Mouse (Mus musculus) midbrain, embryonic 16.5 days (tissue): ENCODE results near the gene Serpinb9b. TPM values are rescaled to one million over a fixed set of nuclear protein-coding genes. Genes with fewer than 3 reads are reported as not detected.
A peak's percentile ranks its signal among the peaks of the same experiment; 100 is the strongest.

Source experiments
- ATAC-seq: fragments of 200-750 bp; cut with Nextera tagmentation; 2 replicates; pipeline ENCODE4 v1.8.0; 2017; ENCODE audit warnings: moderate TSS enrichment
- H3K27ac ChIP-seq: fragments of 300-500 bp; sonication (generic); 2 replicates; pipeline ENCODE4 v1.5.1; 2014; ENCODE audit warnings: mild to moderate bottlenecking, low read length, mixed read lengths
- H3K27me3 ChIP-seq: fragments of 300-500 bp; sonication (generic); 2 replicates; pipeline ENCODE4 v1.6.1; 2014; ENCODE audit warnings: low read depth, low read length, mixed read lengths; ENCODE audit not compliant: control insufficient read depth, insufficient read depth
- H3K36me3 ChIP-seq: fragments of 300-500 bp; sonication (generic); 2 replicates; pipeline ENCODE4 v1.6.1; 2014; ENCODE audit warnings: mild to moderate bottlenecking, low read length, moderate library complexity, mixed read lengths; ENCODE audit not compliant: control insufficient read depth, insufficient read depth
- H3K4me1 ChIP-seq: fragments of 300-500 bp; sonication (generic); 2 replicates; pipeline ENCODE4 v1.6.1; 2014; ENCODE audit warnings: mild to moderate bottlenecking, low read length, mixed read lengths; ENCODE audit not compliant: control insufficient read depth, insufficient read depth
- H3K4me2 ChIP-seq: fragments of 300-500 bp; sonication (generic); 2 replicates; pipeline ENCODE4 v1.6.1; 2014; ENCODE audit warnings: mild to moderate bottlenecking, low read length, mixed read lengths
- H3K4me3 ChIP-seq: fragments of 300-500 bp; sonication (generic); 2 replicates; pipeline ENCODE4 v1.5.1; 2014; ENCODE audit warnings: low read depth, mild to moderate bottlenecking, low read length, moderate library complexity, mixed read lengths
- H3K9ac ChIP-seq: fragments of 300-500 bp; sonication (generic); 2 replicates; pipeline ENCODE4 v1.6.1; 2014; ENCODE audit warnings: low read depth, low read length, mixed read lengths
- H3K9me3 ChIP-seq: fragments of 300-500 bp; sonication (generic); replicated peaks from 2 replicates; pipeline ENCODE4 v1.6.1; 2014; ENCODE audit warnings: mild to moderate bottlenecking, low read length, mixed read lengths; ENCODE audit not compliant: control insufficient read depth, poor library complexity, severe bottlenecking
- WGBS: fragments of 180-500 bp; shearing (Covaris S2); extraction: QIAGEN DNeasy Blood & Tissue Kit; methylation state at CpG from one replicate; pipeline ENCODE4 v1.1.7; 2014; 5-methylcytosine and 5-hydroxymethylcytosine counted together
- polyA plus RNA-seq: library from polyadenylated mRNA; unstranded; fragments of >200 nt; fragmentation: Nextera tagmentation; extraction: Ambion mirVana; gene quantifications from 2 replicates; pipeline ENCODE4 v1.2.1, GENCODE M21; 2015

The Serpinb9b gene
- polyA plus RNA-seq, 1 experiment from 2014 or later: 0.13 TPM

DNA sequence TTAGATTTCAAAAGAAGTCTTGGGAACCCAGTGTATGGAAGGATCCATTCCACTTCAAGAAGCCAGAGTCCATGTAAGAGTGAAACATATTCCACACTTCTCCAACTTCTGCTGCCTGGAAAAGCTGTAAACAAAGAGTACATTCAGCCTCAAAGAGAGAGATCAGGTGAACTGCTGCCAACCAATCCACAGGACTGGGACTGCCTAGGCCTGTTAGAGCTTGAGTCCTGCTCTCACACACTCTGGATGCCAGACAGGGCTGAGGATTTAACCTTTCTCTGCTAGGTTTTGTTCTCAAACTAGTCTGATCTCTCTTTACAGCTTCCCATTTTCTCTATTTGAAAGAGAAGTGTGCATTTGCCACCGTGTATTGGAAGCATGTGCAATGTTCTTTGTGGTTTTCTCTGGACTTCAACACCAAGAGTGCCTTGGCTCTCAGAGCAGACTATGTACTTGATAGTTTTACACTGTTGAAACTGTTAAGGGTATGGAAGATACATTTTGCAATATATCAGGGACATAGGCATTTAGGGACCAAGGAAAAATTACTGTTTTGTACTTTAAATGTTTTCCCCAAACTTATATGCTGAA, 40.3 kb downstream of the Serpinb9b start:
- no peak overlapping the region for H3K4me3 ChIP-seq
- no peaks in the 10 kb centered on the region for H3K36me3 ChIP-seq
- no peak overlapping the region for H3K9ac ChIP-seq
- H3K4me1 ChIP-seq: no peaks in the 10 kb centered on the region
- H3K9me3 ChIP-seq: no peaks in the 10 kb centered on the region
- no peak for ATAC-seq
- no peak overlapping the region for H3K4me2 ChIP-seq
- H3K27ac ChIP-seq: no peak overlapping the region
- H3K27me3 ChIP-seq: no peaks in the 10 kb centered on the region
- WGBS: 60% methylated on average over 1 of the region's 1 CpGs

DNA sequence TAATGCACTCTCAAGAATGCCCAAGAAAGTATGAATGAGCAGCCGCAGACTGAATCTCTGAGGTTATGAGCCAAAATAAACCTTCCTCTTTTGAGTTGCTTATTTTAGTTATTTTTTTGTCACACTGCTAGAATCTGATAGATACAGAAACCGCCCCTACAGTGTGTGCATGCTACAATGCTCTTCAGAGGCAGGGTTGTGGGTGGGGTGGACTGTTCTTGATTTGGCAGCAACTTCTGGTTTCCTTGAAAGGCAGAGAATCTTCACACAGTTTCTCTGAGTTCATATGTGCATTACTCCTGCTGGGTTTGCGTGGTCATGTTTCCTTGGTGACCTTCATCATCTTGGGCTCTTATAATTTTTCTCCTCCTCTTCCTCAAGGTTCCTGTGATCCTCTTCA, 40.9 kb downstream of the Serpinb9b start:
- Histone ChIP-seq H3K36me3 (no peaks in the 10 kb centered on the region), H3K9me3 (no peaks in the 10 kb centered on the region), H3K9ac (no peak overlapping the region), H3K4me3 (no peak overlapping the region), H3K4me1 (no peaks in the 10 kb centered on the region), H3K27me3 (no peaks in the 10 kb centered on the region), H3K27ac (no peak overlapping the region), H3K4me2 (no peak overlapping the region)
- WGBS: 90% methylated on average over 3 of the region's 3 CpGs
- no peak for ATAC-seq

DNA sequence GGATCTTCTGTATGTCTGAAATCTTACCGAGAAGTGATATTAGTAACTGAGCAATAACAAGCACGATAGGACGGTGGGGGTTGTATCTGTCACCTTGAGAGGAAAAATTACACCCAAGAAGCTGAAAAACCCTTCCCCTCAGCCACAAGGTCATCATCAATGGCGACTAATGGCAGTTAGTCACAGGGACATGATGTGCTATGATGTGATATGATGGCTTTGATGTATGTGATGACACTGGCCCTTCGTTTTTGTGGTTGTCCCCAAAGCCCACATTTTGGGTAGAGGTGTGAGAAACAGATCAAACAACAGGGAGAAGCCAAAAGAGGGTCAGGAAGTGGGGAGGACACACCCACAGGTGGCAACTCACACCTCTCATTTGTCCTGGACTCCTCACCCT, 44.6 kb downstream of the Serpinb9b start:
- Histone ChIP-seq H3K4me3 (no peak overlapping the region), H3K36me3 (no peaks in the 10 kb centered on the region), H3K4me1 (no peaks in the 10 kb centered on the region), H3K27ac (no peak overlapping the region), H3K9ac (no peak overlapping the region), H3K9me3 (no peaks in the 10 kb centered on the region), H3K27me3 (no peaks in the 10 kb centered on the region), H3K4me2 (no peak overlapping the region)
- 85% methylated on average over 5 of the region's 5 CpGs for WGBS
- no peak for ATAC-seq

DNA sequence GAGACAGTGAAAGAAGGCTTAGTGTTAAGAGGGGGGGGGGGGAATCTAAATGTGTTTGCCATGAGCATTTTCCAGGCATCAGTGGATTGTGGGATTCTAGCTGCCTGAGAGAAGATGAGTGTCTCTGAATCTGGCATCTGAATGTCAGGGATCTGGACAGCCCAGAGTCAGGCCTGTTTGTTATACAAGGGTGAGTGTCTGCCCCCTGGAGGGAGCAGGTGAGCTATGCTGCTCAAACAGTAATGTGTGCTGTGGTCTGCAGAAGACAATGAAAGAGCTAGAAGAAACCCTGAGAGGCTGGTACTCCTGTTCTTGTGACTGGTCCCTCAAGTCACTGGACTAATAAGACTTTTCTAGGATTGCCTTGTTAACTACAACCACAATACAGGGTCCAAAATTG, 46.8 kb downstream of the Serpinb9b start:
- Histone ChIP-seq H3K9me3 (no peaks in the 10 kb centered on the region), H3K9ac (no peak overlapping the region), H3K4me1 (no peaks in the 10 kb centered on the region), H3K36me3 (no peaks in the 10 kb centered on the region), H3K27ac (no peak overlapping the region), H3K4me2 (no peak overlapping the region), H3K4me3 (no peak overlapping the region), H3K27me3 (no peaks in the 10 kb centered on the region)
- 0 out of 2 replicates have a peak, but pooled peaks have one; percentile 68 for ATAC-seq

DNA sequence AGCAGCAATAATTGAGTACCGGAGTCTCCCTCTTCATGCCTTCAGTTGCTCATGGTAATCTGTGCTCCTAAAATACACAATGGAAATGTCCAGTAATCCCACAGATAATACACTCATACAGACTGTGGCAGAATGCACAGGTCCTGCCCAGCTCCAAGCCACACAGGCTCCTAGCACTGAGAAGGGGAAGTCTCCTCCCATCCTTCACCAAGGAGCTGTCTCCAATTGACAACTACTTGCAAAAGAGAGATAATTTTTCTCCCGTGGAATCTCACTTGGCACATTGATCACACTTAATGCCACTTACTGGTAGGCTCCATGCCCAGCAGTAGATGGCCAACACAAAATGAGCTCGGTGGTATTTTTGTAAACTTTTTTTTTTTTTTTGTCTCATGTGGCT, 49.0 kb downstream of the Serpinb9b start:
- Histone ChIP-seq H3K4me3 (no peak overlapping the region), H3K27me3 (no peaks in the 10 kb centered on the region), H3K4me1 (no peaks in the 10 kb centered on the region), H3K9me3 (no peaks in the 10 kb centered on the region), H3K4me2 (no peak overlapping the region), H3K36me3 (no peaks in the 10 kb centered on the region), H3K9ac (no peak overlapping the region), H3K27ac (no peak overlapping the region)
- WGBS: 74% methylated on average over 3 of the region's 3 CpGs
- no peak for ATAC-seq

DNA sequence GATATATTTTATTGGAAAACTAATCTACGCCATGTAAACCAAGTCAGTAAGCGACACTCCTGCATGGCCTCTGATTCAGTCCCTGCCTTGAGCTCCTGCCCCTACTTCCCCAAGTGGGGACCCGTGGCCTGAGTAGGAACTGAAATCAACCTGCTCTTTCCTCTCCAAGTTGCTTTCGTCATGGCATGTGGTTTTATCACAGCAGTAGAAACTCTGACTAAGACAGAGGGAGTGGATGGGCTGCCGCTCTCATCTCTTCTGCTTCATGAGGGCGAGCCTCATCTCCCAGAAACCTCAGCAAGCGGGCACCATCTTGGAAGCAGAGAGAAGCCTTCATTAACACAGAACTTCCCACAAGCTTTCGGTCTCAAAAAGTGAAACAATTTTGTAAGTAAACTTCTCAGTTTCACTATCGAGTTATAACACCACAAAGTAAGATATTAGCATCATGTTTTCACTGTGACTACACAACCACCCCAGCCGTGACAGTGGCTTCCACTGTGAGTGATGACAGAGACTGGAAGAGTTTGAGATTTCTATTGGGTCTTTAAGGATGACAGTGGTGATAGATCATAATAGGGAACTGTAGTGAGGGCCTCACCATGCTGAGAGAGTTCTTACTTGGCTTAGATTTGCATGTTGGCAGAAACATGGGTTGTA, 49.9 kb downstream of the Serpinb9b start:
- Histone ChIP-seq H3K4me1 (no peaks in the 10 kb centered on the region), H3K4me2 (no peak overlapping the region), H3K4me3 (no peak overlapping the region), H3K27ac (no peak overlapping the region), H3K9me3 (no peaks in the 10 kb centered on the region), H3K36me3 (no peaks in the 10 kb centered on the region), H3K9ac (no peak overlapping the region), H3K27me3 (no peaks in the 10 kb centered on the region)
- ATAC-seq: no peak
- 94% methylated on average over 10 of the region's 10 CpGs for WGBS

DNA sequence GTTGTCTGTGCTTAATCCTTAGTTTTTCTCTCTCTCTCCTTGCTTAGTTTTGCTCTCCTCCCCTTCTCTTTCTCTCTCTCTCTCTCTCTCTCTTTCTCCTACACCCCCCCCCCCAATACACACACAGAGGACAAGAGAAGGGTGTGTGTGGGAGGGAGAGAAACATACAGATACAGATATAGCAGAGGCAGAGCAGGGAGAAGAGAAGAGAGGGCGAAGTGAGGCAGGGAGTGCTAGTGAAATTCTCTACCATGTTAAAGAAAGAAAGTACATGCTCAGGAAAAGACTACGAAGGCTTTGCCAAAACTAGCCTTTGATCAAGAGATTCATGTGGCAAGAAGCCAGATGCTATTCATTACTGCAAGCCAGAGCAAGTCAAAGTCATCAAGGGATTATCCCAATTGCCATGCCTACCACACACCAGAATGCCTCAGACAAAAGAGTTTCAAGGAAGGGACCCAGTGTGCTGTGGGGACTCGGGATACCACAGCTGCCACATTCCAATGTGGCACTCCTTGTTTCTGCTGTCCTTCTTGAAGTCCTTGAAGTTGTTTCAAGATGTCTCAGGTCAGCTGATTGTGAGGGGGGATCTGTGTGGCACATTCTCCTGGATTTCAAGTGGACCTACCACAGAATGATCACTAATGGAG, 51.0 kb downstream of the Serpinb9b start, which contains the start of gene Serpinb1b:
TSS of gene Serpinb1b (plus strand) at position 520 of the 650 bp plus-strand sequence.
- WGBS: 26% methylated on average over 3 of the region's 3 CpGs

DNA sequence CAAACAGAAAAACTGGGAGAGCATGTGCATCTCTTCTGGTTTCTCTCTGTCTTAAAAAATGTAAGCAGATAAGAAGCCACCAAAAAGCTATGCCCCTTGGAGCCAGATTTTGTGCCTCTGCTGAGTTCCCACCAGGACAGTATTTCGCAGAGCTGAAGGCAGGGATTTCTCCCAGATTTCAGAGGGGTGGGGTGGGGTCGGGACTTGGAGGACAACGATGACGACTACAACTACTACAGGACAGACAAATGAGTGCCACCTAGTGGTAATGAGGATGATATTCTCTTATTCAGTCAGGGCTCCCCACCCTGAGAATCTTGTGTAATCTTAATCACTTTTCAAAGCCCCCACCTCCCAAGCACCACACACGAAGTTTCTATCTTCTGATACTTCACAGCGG, 52.2 kb downstream of the Serpinb9b start:
- peak overlapping the region; percentile 36 for H3K4me2 ChIP-seq
- WGBS: 27% methylated on average over 6 of the region's 6 CpGs

More for the DNA sequence above, 51.0 kb downstream of the Serpinb9b start, which contains the start of gene Serpinb1b:
- peak; percentile 77 for ATAC-seq
- no peak within 1 kb of the TSS for H3K27ac ChIP-seq
- no peaks in the 10 kb centered on the region for H3K27me3 ChIP-seq
- H3K9me3 ChIP-seq: no peaks in the 10 kb centered on the region
- H3K9ac ChIP-seq: no peak within 1 kb of the TSS
- no peaks in the 10 kb centered on the region for H3K4me1 ChIP-seq
- H3K4me2 ChIP-seq: peak within 1 kb of the TSS; percentile 36
- no peak within 1 kb of the TSS for H3K4me3 ChIP-seq
- no peaks in the 10 kb centered on the region for H3K36me3 ChIP-seq

DNA sequence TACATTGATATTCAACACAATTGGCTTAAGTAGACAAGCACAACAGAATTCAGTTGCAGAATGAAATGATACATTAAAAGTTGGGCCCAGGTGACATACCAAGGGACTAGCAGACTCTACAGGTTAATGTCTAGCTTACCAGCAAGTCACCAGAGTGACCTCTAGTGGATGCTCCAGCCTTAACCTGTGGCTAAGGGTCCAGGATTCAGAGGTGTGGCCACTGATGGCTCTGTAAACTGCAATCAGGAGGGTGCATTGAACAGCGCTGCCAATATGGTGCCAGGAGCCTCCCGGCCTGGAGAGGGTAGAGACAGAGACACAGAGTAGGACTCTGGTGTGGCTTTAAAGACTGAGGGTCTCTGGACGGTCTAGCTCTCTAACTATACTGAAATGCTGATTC, 53.1 kb downstream of the Serpinb9b start:
- Histone ChIP-seq H3K9ac (no peak overlapping the region), H3K4me2 (no peak overlapping the region), H3K9me3 (no peaks in the 10 kb centered on the region), H3K4me3 (no peak overlapping the region), H3K27me3 (no peaks in the 10 kb centered on the region), H3K36me3 (no peaks in the 10 kb centered on the region), H3K4me1 (peaks cover 5% of the 10 kb centered on the region), H3K27ac (no peak overlapping the region)
- no peak for ATAC-seq
- 18% methylated on average over 3 of the region's 3 CpGs for WGBS

More for the DNA sequence above, 52.2 kb downstream of the Serpinb9b start:
- Histone ChIP-seq H3K4me1 (no peaks in the 10 kb centered on the region), H3K36me3 (no peaks in the 10 kb centered on the region), H3K9ac (no peak overlapping the region), H3K27me3 (no peaks in the 10 kb centered on the region), H3K27ac (no peak overlapping the region), H3K4me3 (no peak overlapping the region), H3K9me3 (no peaks in the 10 kb centered on the region)
- 0 out of 2 replicates have a peak, but pooled peaks have one; percentile 30 for ATAC-seq
